Mouse (Mus musculus): ENCODE measurements around the gene Slc9a7.

DNA sequence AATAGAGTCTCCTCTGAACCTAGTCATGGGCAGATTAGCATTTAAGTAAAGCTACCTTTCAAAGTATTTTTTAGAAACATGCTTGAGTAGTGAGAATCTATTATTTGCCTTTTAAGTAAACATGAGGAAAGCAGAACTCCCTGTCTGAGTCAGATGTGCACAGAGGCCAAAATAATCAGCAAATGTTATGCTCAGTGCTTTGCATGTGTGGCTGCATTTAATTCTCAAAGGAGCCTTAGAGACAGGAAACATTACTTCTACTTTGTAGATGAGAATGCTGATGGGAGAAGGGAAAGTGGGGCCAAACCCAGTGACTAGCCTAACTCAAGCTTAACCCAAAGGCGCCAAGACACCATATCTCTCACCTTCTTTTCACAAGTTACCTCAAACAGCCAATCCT lies 114.8 kb downstream of the Slc9a7 start:
- no peak for TF ChIP-seq CTCF (IDR thresholded peaks at IDR 0.05; ENCODE audit: low read depth, low read length)
- no peak for TF ChIP-seq POLR2A (IDR thresholded peaks at IDR 0.05; ENCODE audit: borderline replicate concordance, low read depth, low read length)
